Mouse (Mus musculus): ENCODE results near the gene Napsa. TPM values are rescaled to one million over a fixed set of nuclear protein-coding genes. Genes with fewer than 3 reads are reported as not detected.

The Napsa gene
- total RNA-seq, 2 experiments from 2014 or later, result not detected

GRCm38 (mm10) chr7:44533746-44534045 is 38.5 kb upstream of the Napsa start:
- H3K4me3 ChIP-seq, result no peak overlapping the region
- no peak for TF ChIP-seq CTCF (conservative IDR thresholded peaks at IDR 0.05)
- DNase-seq (ENCODE audit: low spot score in 2 of 2), result no peak

GRCm38 (mm10) chr7:44534242-44534641 is 37.9 kb upstream of the Napsa start:
- no peak for TF ChIP-seq CTCF (conservative IDR thresholded peaks at IDR 0.05)
- DNase-seq (ENCODE audit: low spot score in 2 of 2), result no peak
- Histone ChIP-seq H3K27ac (no peak overlapping the region), H3K4me3 (no peak overlapping the region)

More at GRCm38 (mm10) chr7:44533746-44534045, 38.5 kb upstream of the Napsa start:
- H3K27ac ChIP-seq, result no peak overlapping the region

- no peak for DNase-seq (ENCODE audit: low spot score in 2 of 2)
- 0 out of 2 replicates have a peak, but pooled peaks have one; percentile 6 for TF ChIP-seq CTCF (conservative IDR thresholded peaks at IDR 0.05)
Observed at GRCm38 (mm10) chr7:44534656-44535441, 37.3 kb upstream of the Napsa start.

GRCm38 (mm10) chr7:44535657-44536589 is 36.3 kb upstream of the Napsa start:
- DNase-seq (ENCODE audit: low spot score in 2 of 2), result no peak
- Histone ChIP-seq H3K27ac (no peak overlapping the region), H3K4me3 (no peak overlapping the region)
- TF ChIP-seq CTCF (conservative IDR thresholded peaks at IDR 0.05), result no peak

More at GRCm38 (mm10) chr7:44534656-44535441, 37.3 kb upstream of the Napsa start:
- H3K4me3 ChIP-seq, result no peak overlapping the region
- no peak overlapping the region for H3K27ac ChIP-seq

GRCm38 (mm10) chr7:44536590-44536968 is 35.6 kb upstream of the Napsa start:
- Histone ChIP-seq H3K27ac (no peak overlapping the region), H3K4me3 (no peak overlapping the region)
- no peak for DNase-seq (ENCODE audit: low spot score in 2 of 2)
- no peak for TF ChIP-seq CTCF (conservative IDR thresholded peaks at IDR 0.05)

GRCm38 (mm10) chr7:44537009-44537408 is 35.2 kb upstream of the Napsa start:
- no peak overlapping the region for H3K27ac ChIP-seq

GRCm38 (mm10) chr7:44537496-44537895 is 34.7 kb upstream of the Napsa start:
- no peak for TF ChIP-seq CTCF (conservative IDR thresholded peaks at IDR 0.05)
- Histone ChIP-seq H3K4me3 (no peak overlapping the region), H3K27ac (no peak overlapping the region)
- no peak for DNase-seq (ENCODE audit: low spot score in 2 of 2)

More at GRCm38 (mm10) chr7:44537009-44537408, 35.2 kb upstream of the Napsa start:
- no peak for DNase-seq (ENCODE audit: low spot score in 2 of 2)
- TF ChIP-seq CTCF (conservative IDR thresholded peaks at IDR 0.05), result no peak
- H3K4me3 ChIP-seq, result no peak overlapping the region

GRCm38 (mm10) chr7:44538756-44539624 is 33.2 kb upstream of the Napsa start:
- no peak for DNase-seq (ENCODE audit: low spot score in 2 of 2)
- H3K27ac ChIP-seq, result no peak overlapping the region
- no peak for TF ChIP-seq CTCF (conservative IDR thresholded peaks at IDR 0.05)

GRCm38 (mm10) chr7:44542555-44542954 is 29.6 kb upstream of the Napsa start:
- H3K4me3 ChIP-seq, result no peak overlapping the region
- no peak for DNase-seq (ENCODE audit: low spot score in 2 of 2)

More at GRCm38 (mm10) chr7:44538756-44539624, 33.2 kb upstream of the Napsa start:
- H3K4me3 ChIP-seq, result no peak overlapping the region

GRCm38 (mm10) chr7:44543071-44543470 is 29.1 kb upstream of the Napsa start:
- TF ChIP-seq CTCF (conservative IDR thresholded peaks at IDR 0.05), result no peak

More at GRCm38 (mm10) chr7:44542555-44542954, 29.6 kb upstream of the Napsa start:
- no peak overlapping the region for H3K27ac ChIP-seq
- TF ChIP-seq CTCF (conservative IDR thresholded peaks at IDR 0.05), result no peak

GRCm38 (mm10) chr7:44546274-44546673 is 25.9 kb upstream of the Napsa start:
- TF ChIP-seq CTCF (conservative IDR thresholded peaks at IDR 0.05), result no peak
- no peak overlapping the region for H3K4me3 ChIP-seq
- DNase-seq (ENCODE audit: low spot score in 2 of 2), result no peak
- H3K27ac ChIP-seq, result no peak overlapping the region

More at GRCm38 (mm10) chr7:44543071-44543470, 29.1 kb upstream of the Napsa start:
- Histone ChIP-seq H3K4me3 (no peak overlapping the region), H3K27ac (no peak overlapping the region)
- no peak for DNase-seq (ENCODE audit: low spot score in 2 of 2)

- no peak overlapping the region for H3K27ac ChIP-seq
- no peak overlapping the region for H3K4me3 ChIP-seq
- no peak for TF ChIP-seq CTCF (conservative IDR thresholded peaks at IDR 0.05)
- no peak for DNase-seq (ENCODE audit: low spot score in 2 of 2)
Observed at GRCm38 (mm10) chr7:44547041-44547440, 25.1 kb upstream of the Napsa start.

All from layer of hippocampus, adult 2 months (tissue).